Mouse (Mus musculus) embryonic stem cell, embryonic (primary cell): Measurements from ENCODE around the gene Flt3l.

Experiments
- CTCF ChIA-PET, 4 experiments: fragments of 300-600 bp in 2 of 4; fragments of 350-600 bp in 2 of 4; sonication (Branson Sonifier 250); formaldehyde crosslinking; loops; one replicate each; lab custom pipeline; 2022; ENCODE audit warnings: inconsistent platforms in 2 of 4; lab: Charles Lee
- POLR2A ChIA-PET, 4 experiments: fragments of 300-600 bp in 2 of 4; fragments of 350-600 bp in 2 of 4; sonication (Branson Sonifier 250); formaldehyde crosslinking; loops; one replicate each; lab custom pipeline; 2022; ENCODE audit warnings: antibody characterized with exemption in 4 of 4, inconsistent platforms in 1 of 4; lab: Charles Lee

The Flt3l gene

DNA sequence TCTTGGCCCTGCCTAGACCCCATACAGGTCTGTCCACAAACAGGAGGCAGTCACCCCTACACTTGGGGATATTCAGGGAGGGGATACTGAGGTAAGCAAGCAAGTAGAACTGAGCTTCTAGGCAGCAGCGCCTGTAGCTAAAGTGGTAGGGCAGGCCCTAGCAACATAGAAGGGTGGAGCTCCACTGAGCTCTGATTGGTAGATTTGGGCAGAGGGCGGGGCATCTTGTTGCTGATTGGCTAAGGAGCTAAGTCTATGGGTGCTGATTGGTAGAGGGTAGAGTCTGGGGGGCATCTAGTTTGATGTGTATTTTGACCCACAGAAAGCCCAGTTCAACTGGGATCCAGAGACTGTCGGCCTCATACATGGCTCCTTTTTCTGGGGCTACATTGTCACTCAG lies 33.3 kb upstream of the Flt3l start:
- POLR2A ChIA-PET: interaction anchor here in 2 of 4 experiments (0.7 to 2.1 kb wide), 21 partner anchors 8 to 163 kb away, joined by 3 to 14 read pairs (median 4); partner anchors contain the start of genes Aldh16a1 (in 2 of the 2), Ccdc155 (in 1 of the 2), Pih1d1 (in 1 of the 2) and Pth2 (in 1 of the 2)

DNA sequence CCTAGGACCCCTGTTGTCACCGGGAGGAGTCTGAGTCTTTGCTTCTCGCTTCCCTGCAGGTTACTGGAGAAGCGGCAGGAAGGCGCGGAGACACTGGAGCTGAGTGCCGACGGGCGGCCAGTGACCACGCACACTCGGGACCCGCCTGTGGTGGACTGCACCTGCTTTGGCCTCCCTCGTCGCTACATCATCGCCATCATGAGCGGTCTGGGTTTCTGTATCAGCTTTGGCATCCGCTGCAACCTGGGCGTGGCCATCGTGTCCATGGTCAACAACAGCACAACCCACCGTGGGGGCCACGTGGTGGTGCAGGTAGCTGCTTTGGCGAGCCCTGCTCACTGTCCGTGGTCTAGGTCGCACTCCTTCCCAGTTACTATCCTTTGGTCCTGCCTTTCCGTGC lies 32.4 kb upstream of the Flt3l start:
- POLR2A ChIA-PET: interaction anchor here in 3 of 4 experiments (0.6 to 2.1 kb wide), 23 partner anchors 8 to 232 kb away, joined by 3 to 14 read pairs (median 4); partner anchors contain the start of genes Aldh16a1 (in 3 of the 3), Pih1d1 (in 2 of the 3), Pth2 (in 1 of the 3) and Scaf1 (in 1 of the 3)
- CTCF ChIA-PET: interaction anchor here in 1 of 4 experiments (0.6 to 5.7 kb wide), 9 partner anchors 8 to 157 kb away, joined by 3 to 34 read pairs (median 4); partner anchors contain the start of genes Aldh16a1, Pih1d1 and Tead2

More for the DNA sequence above, 33.3 kb upstream of the Flt3l start:
- CTCF ChIA-PET: interaction anchor here in 1 of 4 experiments (0.9 to 5.7 kb wide), 9 partner anchors 9 to 186 kb away, joined by 3 to 34 read pairs (median 4); partner anchors contain the start of genes Aldh16a1, Pih1d1 and Tead2

DNA sequence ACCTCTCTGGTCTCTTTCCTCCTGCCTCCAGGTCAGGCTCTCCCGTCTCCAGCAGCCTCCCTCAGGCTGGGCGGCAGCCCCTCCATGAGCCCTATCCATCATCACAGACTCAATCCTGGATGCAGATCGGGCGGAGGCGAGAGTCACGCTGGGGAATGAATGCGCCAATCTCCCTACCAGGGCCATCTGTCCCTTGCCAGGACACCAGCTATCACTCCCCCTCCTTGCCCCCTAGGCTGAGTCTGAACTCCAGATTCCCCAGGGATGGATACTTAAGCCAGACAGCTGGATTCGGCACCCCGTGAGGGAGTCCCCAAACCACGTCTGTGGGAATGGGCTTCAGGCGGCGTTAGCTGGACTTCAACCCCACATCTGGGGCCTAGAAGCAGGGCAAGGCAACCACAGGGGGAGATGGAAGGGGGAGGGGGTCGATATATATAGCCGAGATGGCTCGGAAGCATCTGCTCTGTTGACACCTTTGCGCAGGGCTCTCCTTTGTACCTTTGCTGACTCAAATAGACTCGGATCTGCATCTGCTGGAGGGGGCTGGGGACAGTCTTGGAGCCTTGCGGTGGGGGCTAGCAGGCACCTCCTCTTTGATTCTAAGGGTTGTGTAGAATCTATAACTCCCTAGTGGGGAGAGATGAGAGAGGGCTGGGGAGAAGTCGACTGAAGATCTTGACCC lies 31.7 kb upstream of the Flt3l start:
- POLR2A ChIA-PET: interaction anchor here in 3 of 4 experiments (0.8 to 2.1 kb wide), 12 partner anchors 10 to 175 kb away, joined by 3 to 14 read pairs (median 4); partner anchors contain the start of genes Aldh16a1 (in 3 of the 3) and Pih1d1 (in 3 of the 3)
- CTCF ChIA-PET: interaction anchor here in 1 of 4 experiments (1.1 to 5.7 kb wide), 2 partner anchors 13 kb away, joined by 3 to 34 read pairs; partner anchors contain the start of genes Aldh16a1 and Pih1d1

DNA sequence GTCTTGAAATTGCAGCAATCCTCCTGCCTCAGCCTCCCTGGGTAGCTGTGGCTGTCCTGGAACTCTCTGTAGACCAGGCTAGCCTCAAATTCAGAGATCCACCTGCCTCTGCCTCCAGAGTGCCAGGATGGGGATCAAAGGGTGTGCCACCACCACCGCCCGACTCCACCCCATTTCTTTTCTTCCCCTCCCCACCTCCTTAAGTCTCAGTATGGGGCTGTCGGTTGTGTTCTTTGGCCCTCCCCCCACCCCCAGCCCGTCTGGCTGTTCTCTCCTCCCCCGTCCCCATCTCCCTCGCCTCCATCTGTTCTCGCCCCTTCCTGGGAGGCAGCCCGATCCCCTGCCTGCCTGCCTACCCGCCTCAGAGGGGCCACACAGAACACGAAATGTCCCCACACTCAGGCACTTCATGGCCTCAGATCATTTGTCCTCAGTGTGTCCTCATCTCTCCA lies 30.7 kb upstream of the Flt3l start:
- CTCF ChIA-PET: interaction anchor here in 3 of 4 experiments (0.7 to 1.1 kb wide), 3 partner anchors 12 to 767 kb away, joined by 3 to 6 read pairs (median 5); partner anchors contain the start of gene Aldh16a1 (in 1 of the 3)
- POLR2A ChIA-PET: interaction anchor here in 2 of 4 experiments (0.8 to 1.7 kb wide), 6 partner anchors 11 to 176 kb away, joined by 3 to 8 read pairs (median 4); partner anchors contain the start of genes Aldh16a1 (in 1 of the 2) and Pih1d1 (in 1 of the 2)

DNA sequence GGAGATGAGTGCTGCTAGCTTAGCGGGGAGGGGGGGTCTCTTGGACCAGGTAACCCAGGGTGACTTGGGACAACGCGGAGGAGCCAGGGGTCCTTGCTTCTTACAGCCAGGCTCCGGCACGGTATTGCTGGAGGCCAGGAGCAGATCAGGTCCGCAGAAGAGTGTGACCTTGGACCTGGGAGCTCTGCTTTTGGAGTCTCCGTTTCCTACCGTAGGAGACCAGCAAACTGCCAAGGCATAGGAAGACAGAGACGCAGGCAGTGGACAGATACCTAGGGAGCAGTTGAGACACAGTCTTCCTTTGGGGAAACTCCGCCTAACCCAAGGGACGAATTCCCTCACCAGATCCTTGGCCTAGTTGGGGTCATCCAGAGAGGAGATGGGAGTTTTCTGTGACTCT lies 29.5 kb upstream of the Flt3l start:
- CTCF ChIA-PET: interaction anchor here in 3 of 4 experiments (0.5 to 1.0 kb wide), 5 partner anchors 10 to 210 kb away, joined by 3 to 5 read pairs (median 3); partner anchors contain the start of genes Flt3l (in 1 of the 3) and Gm45713 (in 1 of the 3)
- POLR2A ChIA-PET: interaction anchor here in 2 of 4 experiments (0.6 to 5.2 kb wide), 12 partner anchors 9 to 195 kb away, joined by 3 to 57 read pairs (median 4); partner anchors contain the start of genes Aldh16a1 (in 2 of the 2), Pih1d1 (in 2 of the 2) and Pth2 (in 1 of the 2)

DNA sequence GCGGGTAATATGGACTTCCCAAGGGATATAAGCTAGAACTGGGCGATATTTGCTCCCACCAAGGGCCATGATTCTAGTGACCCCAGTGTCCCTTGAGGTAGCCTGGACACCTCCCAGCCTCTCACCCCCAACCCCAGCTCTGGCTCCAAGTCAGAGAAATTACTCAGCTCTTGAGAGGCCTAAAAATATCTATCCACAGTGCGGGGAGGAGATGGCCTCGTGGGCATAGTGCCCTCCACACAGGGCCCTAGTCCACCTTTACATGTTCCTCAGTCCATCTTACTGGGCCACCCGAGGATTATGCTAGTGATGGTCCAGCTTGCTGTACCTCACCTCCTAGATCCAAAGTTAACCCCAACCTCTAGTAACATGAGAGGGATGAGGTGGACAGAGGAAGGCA lies 28.6 kb upstream of the Flt3l start:
- POLR2A ChIA-PET: interaction anchor here in 3 of 4 experiments (0.5 to 5.2 kb wide), 20 partner anchors 7 to 315 kb away, joined by 3 to 57 read pairs (median 4); partner anchors contain the start of genes Aldh16a1 (in 2 of the 3), Pih1d1 (in 2 of the 3) and Ccdc155 (in 1 of the 3)
- CTCF ChIA-PET: interaction anchor here (0.5 to 3.8 kb wide), 11 partner anchors 7 to 207 kb away, joined by 3 to 37 read pairs (median 3); no protein-coding TSS in a partner anchor

DNA sequence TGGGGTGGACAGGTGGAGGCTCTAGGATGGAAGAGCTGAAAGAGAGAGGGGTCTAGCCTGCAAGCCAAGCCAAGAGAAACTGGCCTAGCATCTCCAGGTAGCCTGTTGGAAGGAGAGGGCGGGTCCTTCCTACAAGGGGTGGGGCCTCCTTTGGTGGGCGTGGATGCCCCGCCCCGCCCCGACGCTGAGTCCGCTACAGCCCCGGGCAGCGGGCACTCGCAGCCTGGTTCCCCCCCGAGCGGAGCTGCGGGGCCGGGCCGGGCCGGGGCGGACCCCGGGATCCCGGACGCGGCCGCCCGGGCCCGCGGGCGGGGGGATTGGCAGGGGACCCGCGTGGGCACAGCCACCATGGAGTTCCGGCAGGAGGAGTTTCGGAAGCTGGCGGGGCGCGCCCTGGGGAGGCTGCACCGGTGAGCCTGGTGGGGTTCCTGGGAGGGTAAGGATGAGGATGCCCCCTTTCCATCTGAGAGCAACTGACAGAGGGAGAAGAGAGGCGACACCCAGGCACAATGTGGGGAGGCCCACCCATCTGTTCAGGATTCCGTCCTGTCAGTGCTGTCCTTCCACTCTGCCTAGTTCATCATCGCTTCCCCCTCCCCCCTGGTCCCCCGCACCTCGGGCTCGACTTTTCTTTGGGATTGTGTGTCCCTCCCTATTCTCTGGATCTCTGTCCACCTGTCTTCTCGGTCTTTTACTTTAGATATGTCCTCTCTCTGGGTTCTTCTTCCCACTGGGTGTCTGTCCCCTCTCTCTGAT lies 27.7 kb upstream of the Flt3l start, which contains the start of gene Slc17a7:
TSS of gene Slc17a7 (plus strand) at position 215 of the 756 bp plus-strand sequence.
- CTCF ChIA-PET: interaction anchor here (0.5 to 3.8 kb wide), 12 partner anchors 8 to 272 kb away, joined by 3 to 37 read pairs (median 4); partner anchors contain the start of genes Aldh16a1 (in 1 of the 4) and Pih1d1 (in 1 of the 4)
- POLR2A ChIA-PET: interaction anchor here in 3 of 4 experiments (0.9 to 5.2 kb wide), 18 partner anchors 8 to 467 kb away, joined by 3 to 57 read pairs (median 4); partner anchors contain the start of genes Aldh16a1 (in 2 of the 3) and Pih1d1 (in 2 of the 3)

DNA sequence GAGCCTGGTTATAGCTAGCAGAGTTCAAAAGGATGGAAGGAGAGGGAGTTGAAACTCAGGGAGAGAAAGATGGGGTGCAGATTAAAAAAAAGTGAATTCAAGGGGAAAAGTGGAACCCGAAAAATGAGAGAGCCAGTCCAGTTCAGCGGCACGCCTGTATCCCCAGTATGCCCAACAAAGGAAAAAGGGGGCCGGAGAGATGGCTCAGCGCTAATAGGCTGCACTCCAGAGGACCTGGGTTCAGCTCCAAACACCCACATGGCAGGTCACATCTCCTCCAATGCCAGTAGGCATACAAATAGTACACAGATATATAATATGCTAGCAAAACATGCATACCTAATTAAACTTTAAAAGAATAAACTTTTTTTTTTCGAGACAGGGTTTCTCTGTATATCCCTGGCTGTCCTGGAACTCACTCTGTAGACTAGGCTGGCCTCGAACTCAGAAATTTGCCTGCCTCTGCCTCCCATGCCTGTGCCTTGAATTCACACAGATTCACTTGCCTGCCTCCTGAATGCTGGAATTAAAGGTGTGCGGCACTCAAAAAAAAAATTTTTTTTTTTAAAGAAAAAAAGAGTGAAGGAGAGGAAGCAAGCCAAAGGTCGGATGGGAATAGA lies 26.9 kb upstream of the Flt3l start:
- ChIA-PET POLR2A (interaction anchor here in 3 of 4 experiments (0.6 to 5.2 kb wide), 23 partner anchors 8 to 468 kb away, joined by 3 to 57 read pairs (median 5); partner anchors contain the start of genes Aldh16a1 (in 2 of the 3), Pih1d1 (in 2 of the 3) and Ccdc155 (in 1 of the 3)), CTCF (interaction anchor here in 3 of 4 experiments (0.6 to 3.8 kb wide), 22 partner anchors 8 to 272 kb away, joined by 3 to 37 read pairs (median 4); partner anchors contain the start of genes Flt3l (in 2 of the 3), Aldh16a1 (in 1 of the 3), Gm45713 (in 1 of the 3) and Pih1d1 (in 1 of the 3))

DNA sequence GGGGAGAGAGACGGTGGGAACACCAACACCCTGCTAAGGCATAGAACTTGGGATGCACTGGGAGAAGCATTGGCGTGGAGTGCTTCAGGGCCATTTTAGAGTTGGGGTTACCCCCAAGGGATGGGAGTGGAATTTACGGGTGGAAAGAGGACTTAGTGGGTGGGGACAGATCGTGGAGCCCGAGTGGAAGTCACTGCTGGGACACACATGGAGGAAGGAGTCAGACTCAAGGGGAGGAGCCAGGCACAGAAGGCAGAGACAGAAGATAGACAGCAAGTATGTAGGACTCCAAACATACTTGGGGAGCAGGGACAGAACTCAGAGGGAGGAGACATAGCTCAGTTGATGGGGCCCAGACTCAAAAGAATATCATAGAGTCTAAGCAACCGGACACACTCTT lies 26.3 kb upstream of the Flt3l start:
- ChIA-PET CTCF (interaction anchor here (0.5 to 3.8 kb wide), 82 partner anchors 8 to 697 kb away, joined by 3 to 37 read pairs (median 4); partner anchors contain the start of genes Flt3l (in 3 of the 4), Ccdc155 (in 2 of the 4), Gm45713 (in 2 of the 4) and Aldh16a1 (in 1 of the 4)), POLR2A (interaction anchor here in 3 of 4 experiments (0.6 to 5.2 kb wide), 49 partner anchors 8 to 468 kb away, joined by 3 to 57 read pairs (median 4); partner anchors contain the start of genes Ccdc155 (in 2 of the 3), Aldh16a1 (in 1 of the 3), Ftl1 (in 1 of the 3) and Nup62 (in 1 of the 3))

DNA sequence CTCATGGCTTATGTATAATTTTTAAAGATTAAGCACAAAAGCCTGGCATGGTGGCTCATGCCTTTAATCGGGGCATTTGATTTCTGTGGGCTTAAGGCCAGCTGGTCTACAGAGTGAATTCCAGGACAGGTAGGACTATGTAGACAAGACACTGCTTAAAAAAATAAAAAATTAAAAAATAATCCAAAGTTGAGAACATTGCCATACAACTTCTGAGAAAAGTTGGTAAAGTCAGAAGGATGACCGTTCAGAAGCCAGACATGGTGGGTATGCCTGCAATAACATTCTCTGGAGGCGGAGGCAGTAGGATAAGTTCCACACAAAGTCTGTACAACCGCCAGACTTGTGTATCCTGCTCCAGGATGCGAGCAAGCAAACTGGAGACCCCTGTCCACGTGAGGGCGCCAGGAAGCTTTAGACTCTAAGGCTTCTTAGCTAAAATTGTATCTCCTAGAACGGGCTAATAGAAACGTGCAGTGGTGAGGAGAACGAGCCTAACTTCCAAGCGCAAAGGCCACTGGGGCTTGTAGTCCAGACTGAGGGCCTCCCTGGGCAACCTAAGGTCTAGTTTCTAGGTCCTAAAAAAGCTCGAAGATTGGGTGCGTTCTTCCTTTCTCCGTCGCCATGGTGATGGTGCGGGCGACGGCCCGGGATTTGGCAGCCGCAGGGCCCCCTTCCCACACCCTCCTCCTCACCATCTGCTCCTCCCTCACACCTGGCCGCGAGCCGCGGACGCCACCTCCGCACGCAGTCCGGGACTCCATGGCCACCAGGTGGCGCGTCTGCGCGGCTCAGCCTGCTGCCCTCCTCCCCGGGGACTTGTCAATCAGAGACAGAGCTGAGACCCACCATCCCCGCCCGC lies 25.6 kb upstream of the Flt3l start:
- ChIA-PET CTCF (interaction anchor here (0.5 to 3.8 kb wide), 89 partner anchors 8 to 698 kb away, joined by 3 to 37 read pairs (median 4); partner anchors contain the start of genes Flt3l (in 3 of the 4), Ccdc155 (in 2 of the 4), Gm45713 (in 2 of the 4) and Rcn3 (in 2 of the 4)), POLR2A (interaction anchor here (0.6 to 5.2 kb wide), 61 partner anchors 9 to 453 kb away, joined by 3 to 57 read pairs (median 3); partner anchors contain the start of genes Ccdc155 (in 2 of the 4), Rcn3 (in 2 of the 4), Aldh16a1 (in 1 of the 4) and Ftl1 (in 1 of the 4))

DNA sequence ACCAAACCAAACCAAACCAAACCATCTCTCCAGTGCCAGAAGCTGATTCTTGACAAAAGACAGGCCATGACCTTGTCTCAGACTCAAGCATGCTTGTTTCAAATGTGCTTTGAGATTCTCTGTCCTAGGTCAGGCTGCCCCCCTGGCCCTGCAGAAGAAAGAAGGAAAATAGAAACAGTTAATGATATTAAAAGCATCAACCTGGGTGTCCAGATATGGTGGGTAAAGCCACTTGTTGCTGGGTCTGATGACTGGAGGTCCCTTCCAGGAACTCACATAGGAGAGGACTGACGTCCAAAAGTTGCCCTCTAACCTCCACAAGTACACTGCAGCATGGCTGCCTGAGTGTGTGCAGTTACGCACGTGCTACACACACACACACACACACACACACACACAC lies 24.6 kb upstream of the Flt3l start:
- POLR2A ChIA-PET: interaction anchor here in 2 of 4 experiments (0.6 to 3.2 kb wide), 17 partner anchors 8 to 297 kb away, joined by 3 to 19 read pairs (median 3); partner anchors contain the start of gene Tsks (in 1 of the 2)

DNA sequence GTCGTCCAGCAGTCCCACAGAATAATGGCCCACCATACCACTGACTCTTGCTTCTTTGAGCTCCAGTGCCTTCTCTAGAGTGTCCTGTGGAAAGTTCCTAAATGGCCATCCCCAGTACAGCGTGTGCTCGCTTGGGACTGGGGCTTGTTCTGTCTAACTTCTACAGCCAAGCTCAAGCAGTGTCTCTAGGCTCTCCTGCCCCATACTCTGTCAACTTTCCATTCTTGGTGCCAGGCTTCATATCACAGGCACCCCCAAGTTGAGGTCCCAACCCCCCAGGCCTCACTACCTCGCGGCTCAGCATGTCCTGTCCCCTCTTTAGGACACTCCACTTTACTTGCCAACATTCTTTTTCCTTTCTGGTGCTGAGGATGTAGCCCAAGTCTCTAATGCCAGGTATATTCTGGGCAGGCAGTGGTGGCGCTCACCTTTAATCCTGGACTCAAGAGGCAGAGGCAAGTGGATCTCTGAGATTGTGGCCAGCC lies 24.1 kb upstream of the Flt3l start:
- ChIA-PET POLR2A (interaction anchor here in 2 of 4 experiments (0.6 to 3.2 kb wide), 6 partner anchors 9 to 123 kb away, joined by 3 to 19 read pairs (median 3); no protein-coding TSS in a partner anchor), CTCF (interaction anchor here in 1 of 4 experiments (1.8 kb wide), 1 partner anchor 9 kb away, joined by 4 read pairs; no protein-coding TSS in a partner anchor)

More for the DNA sequence above, 24.6 kb upstream of the Flt3l start:
- CTCF ChIA-PET: interaction anchor here in 2 of 4 experiments (1.5 to 3.5 kb wide), 7 partner anchors 8 to 521 kb away, joined by 3 to 37 read pairs (median 9); no protein-coding TSS in a partner anchor

DNA sequence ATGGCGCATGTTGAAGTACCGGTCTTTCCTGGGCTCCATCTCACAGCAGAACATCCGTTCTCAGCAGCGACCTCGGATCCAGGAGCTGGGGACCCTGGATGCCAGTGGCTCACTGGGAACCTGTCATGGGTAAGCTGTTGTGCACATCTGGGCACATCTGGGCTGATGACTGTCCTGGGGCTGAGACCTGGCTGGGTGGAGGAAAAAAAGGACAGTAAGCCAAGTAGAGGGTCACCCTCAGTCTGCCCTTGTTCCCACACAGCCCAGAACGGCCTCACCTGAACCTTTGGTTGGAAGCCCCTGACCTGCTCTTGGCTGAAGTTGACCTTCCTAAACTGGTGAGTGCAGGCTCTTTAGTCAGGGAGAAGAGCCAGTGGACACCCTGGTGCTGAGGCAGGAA lies 22.8 kb upstream of the Flt3l start:
- CTCF ChIA-PET: interaction anchor here in 2 of 4 experiments (0.6 to 1.9 kb wide), 4 partner anchors 10 to 116 kb away, joined by 3 to 5 read pairs (median 4); no protein-coding TSS in a partner anchor
- POLR2A ChIA-PET: interaction anchor here in 2 of 4 experiments (0.7 to 1.1 kb wide), 3 partner anchors 16 to 40 kb away, joined by 3 read pairs; no protein-coding TSS in a partner anchor

DNA sequence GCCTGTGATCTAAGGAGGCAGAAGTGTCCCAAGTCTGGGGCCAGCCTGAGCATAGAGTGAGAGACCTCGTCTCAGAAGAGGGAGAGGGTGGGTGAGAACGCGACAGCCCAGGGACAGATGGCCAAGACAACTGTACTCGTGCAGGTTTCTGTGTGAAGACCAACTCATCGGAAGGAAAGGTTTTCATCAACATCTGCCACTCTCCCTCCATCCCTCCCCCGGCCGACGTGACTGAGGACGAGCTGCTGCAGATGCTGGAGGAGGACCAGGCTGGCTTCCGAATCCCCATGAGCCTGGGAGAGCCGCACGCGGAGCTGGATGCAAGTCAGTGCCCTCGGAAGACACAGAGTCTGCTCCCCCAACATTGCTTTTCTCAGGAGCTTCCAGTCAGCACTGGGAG lies 21.2 kb upstream of the Flt3l start:
- CTCF ChIA-PET: interaction anchor here in 1 of 4 experiments (1.1 to 1.9 kb wide), 2 partner anchors 12 to 79 kb away, joined by 3 to 5 read pairs; no protein-coding TSS in a partner anchor
- POLR2A ChIA-PET: interaction anchor here in 1 of 4 experiments (0.9 to 1.3 kb wide), 5 partner anchors 12 to 561 kb away, joined by 3 to 5 read pairs (median 3); partner anchors contain the start of gene Sphk2
